Mouse (Mus musculus): ENCODE measurements at regions not wholly inside any gene's neighbourhood (a gene's known extent, or its start where the extent isn't known, plus 50 kb on each side); places are given as distances from the start of the nearest gene placed in this dataset.
"Not testable (repeated sequence)": the region's sequence is repeated elsewhere in the genome, so short reads cannot be mapped to it uniquely, and the experiment has no call there.

- WGBS: 23% methylated on average over 2 of the region's 2 CpGs
Observed at GRCm38 (mm10) chr17:91238719-91239118, 145.8 kb upstream of the Nrxn1 start.

GRCm38 (mm10) chr17:91236653-91237052 lies 143.8 kb upstream of the Nrxn1 start:
- DNase-seq (ENCODE audit: low read depth, low spot score): not testable (repeated sequence)
- 95% methylated on average over 14 of the region's 14 CpGs for WGBS

More at GRCm38 (mm10) chr17:91238719-91239118, 145.8 kb upstream of the Nrxn1 start:
- DNase-seq (ENCODE audit: low read depth, low spot score): peak; percentile 16

GRCm38 (mm10) chr17:91226378-91226777 lies 133.5 kb upstream of the Nrxn1 start:
- WGBS: 79% methylated on average over 5 of the region's 5 CpGs
- no peak for DNase-seq (ENCODE audit: low read depth, low spot score)

- 82% methylated on average over 4 of the region's 4 CpGs for WGBS
- DNase-seq (ENCODE audit: low read depth, low spot score): no peak
Observed at GRCm38 (mm10) chr17:91225916-91226315, 133.0 kb upstream of the Nrxn1 start.

- DNase-seq (ENCODE audit: low read depth, low spot score): no peak
Observed at GRCm38 (mm10) chr17:91216429-91216828, 123.6 kb upstream of the Nrxn1 start.

- WGBS: 93% methylated on average over 4 of the region's 4 CpGs
- no peak for DNase-seq (ENCODE audit: low read depth, low spot score)
Observed at GRCm38 (mm10) chr17:91182574-91182973, 89.7 kb upstream of the Nrxn1 start.

- DNase-seq (ENCODE audit: low read depth, low spot score): no peak
- 77% methylated on average over 2 of the region's 2 CpGs for WGBS
Observed at GRCm38 (mm10) chr17:91161834-91162233, 69.0 kb upstream of the Nrxn1 start.
